1 mouse cellular context compared by ENCODE assay signal in genomic region chr5:36144560-36144959, GRCm38 (mm10).
TF ChIP-seq lines count a peak whose summit lies in the region.

No protein-coding gene starts in this region.

TF ChIP-seq in CH12.LX, 34 proteins besides CTCF, POLR2A, EP300 and RAD21:
- TF ChIP-seq BHLHE40 (IDR thresholded peaks at IDR 0.05; ENCODE audit: low read depth, low read length) (0 out of 2 replicates have a peak, but pooled peaks have one; percentile 2), ZC3H11A (IDR thresholded peaks at IDR 0.05; ENCODE audit: low read depth, low read length) (no peak), JUN (IDR thresholded peaks at IDR 0.05; ENCODE audit: insufficient read depth, low read depth, low read length) (no peak), CHD1 (IDR thresholded peaks at IDR 0.05; ENCODE audit: low read depth, low read length) (no peak), GABPA (IDR thresholded peaks at IDR 0.05; ENCODE audit: insufficient replicate concordance, low read depth, low read length) (no peak), JUND (conservative IDR thresholded peaks at IDR 0.05; ENCODE audit: low read depth, low read length) (peak; percentile 38; the same call in 1 of the 2 replicates), UBTF (IDR thresholded peaks at IDR 0.05; ENCODE audit: low read depth, low read length) (no peak), SMC3 (IDR thresholded peaks at IDR 0.05; ENCODE audit: low read depth, low read length) (peak; percentile 3; the same call in 1 of the 2 replicates), MAFK (IDR thresholded peaks at IDR 0.05; ENCODE audit: insufficient replicate concordance, low read length) (peak; percentile 15; the same call in 1 of the 2 replicates), CHD2 (IDR thresholded peaks at IDR 0.05; ENCODE audit: low read length) (peak; percentile 77), SIN3A (IDR thresholded peaks at IDR 0.05; ENCODE audit: low read length) (no peak; the same call in 1 of the 2 replicates), MYC (IDR thresholded peaks at IDR 0.05; ENCODE audit: low read depth, low read length) (peak; percentile 65; the same call in 1 of the 2 replicates), ZMIZ1 (IDR thresholded peaks at IDR 0.05; ENCODE audit: low read depth, low read length) (no peak; the same call in 1 of the 2 replicates), NRF1 (IDR thresholded peaks at IDR 0.05; ENCODE audit: low read depth, low read length) (no peak), RCOR1 (conservative IDR thresholded peaks at IDR 0.05; ENCODE audit: low read depth, low read length) (peak; percentile 73; the same call in 1 of the 2 replicates), USF1 (IDR thresholded peaks at IDR 0.05; ENCODE audit: low read depth, low read length) (no peak), PAX5 (IDR thresholded peaks at IDR 0.05; ENCODE audit: low read length) (no peak), KAT2A (IDR thresholded peaks at IDR 0.05; ENCODE audit: insufficient replicate concordance, low read length) (no peak), IRF4 (IDR thresholded peaks at IDR 0.05; ENCODE audit: low read depth, low read length) (peak; percentile 66), E2F4 (IDR thresholded peaks at IDR 0.05; ENCODE audit: insufficient replicate concordance, low read depth, low read length) (no peak), MXI1 (IDR thresholded peaks at IDR 0.05; ENCODE audit: low read depth, low read length) (no peak; the same call in 1 of the 2 replicates), TCF12 (IDR thresholded peaks at IDR 0.05; ENCODE audit: low read depth, low read length) (peak; percentile 53; the same call in 1 of the 2 replicates), ETS1 (conservative IDR thresholded peaks at IDR 0.05; ENCODE audit: low read depth, low read length) (peak; percentile 61), MEF2A (IDR thresholded peaks at IDR 0.05; ENCODE audit: borderline replicate concordance, low read depth, low read length) (peak; percentile 97), ZNF384 (IDR thresholded peaks at IDR 0.05; ENCODE audit: low read depth, low read length) (no peak; the same call in 1 of the 2 replicates), POLR2AphosphoS2 (IDR thresholded peaks at IDR 0.05; ENCODE audit: low read depth, low read length) (no peak), ELF1 (IDR thresholded peaks at IDR 0.05; ENCODE audit: low read depth, low read length) (no peak), TBP (conservative IDR thresholded peaks at IDR 0.05; ENCODE audit: low read depth, low read length) (no peak), MAX (IDR thresholded peaks at IDR 0.05; ENCODE audit: low read length) (no peak), MAZ (IDR thresholded peaks at IDR 0.05; ENCODE audit: low read depth, low read length) (peak; percentile 86), NELFE (IDR thresholded peaks at IDR 0.05; ENCODE audit: low read depth, low read length) (peak; percentile 56), HCFC1 (IDR thresholded peaks at IDR 0.05; ENCODE audit: low read depth, low read length) (peak; percentile 46), ZKSCAN1 (IDR thresholded peaks at IDR 0.05; ENCODE audit: borderline replicate concordance, low read depth, low read length) (no peak), USF2 (conservative IDR thresholded peaks at IDR 0.05; ENCODE audit: low read depth, low read length) (no peak)
